Mouse (Mus musculus) layer of hippocampus, postnatal 10 days (tissue): ENCODE measurements at regions not wholly inside any gene's neighbourhood (a gene's known extent, or its start where the extent isn't known, plus 50 kb on each side); places are given as distances from the start of the nearest gene placed in this dataset.
"Not testable (repeated sequence)": the region's sequence is repeated elsewhere in the genome, so short reads cannot be mapped to it uniquely, and the experiment has no call there.

ENCODE experiments used
- DNase-seq, 2 experiments: peaks; one replicate each; pipeline ENCODE4 v3.0.0; 2021; ENCODE audit warnings: low spot score in 2 of 2

GRCm38 (mm10) chr9:82484341-82484740 is 345.0 kb upstream of the Irak1bp1 start:
- no peak for DNase-seq

- DNase-seq: no peak
Observed at GRCm38 (mm10) chr9:82493440-82493839, 335.9 kb upstream of the Irak1bp1 start.

- no peak for DNase-seq
Observed at GRCm38 (mm10) chr9:82510014-82510413, 319.3 kb upstream of the Irak1bp1 start.

- no peak for DNase-seq
Observed at GRCm38 (mm10) chr9:82518993-82519392, 310.3 kb upstream of the Irak1bp1 start.

- DNase-seq: no peak
Observed at GRCm38 (mm10) chr9:82527867-82528385, 301.4 kb upstream of the Irak1bp1 start.

GRCm38 (mm10) chr9:82552726-82553125 is 276.6 kb upstream of the Irak1bp1 start:
- DNase-seq: no peak

- no peak for DNase-seq
Observed at GRCm38 (mm10) chr9:82553213-82553612, 276.1 kb upstream of the Irak1bp1 start.

GRCm38 (mm10) chr9:82562551-82563465 is 266.5 kb upstream of the Irak1bp1 start:
- no peak for DNase-seq

- DNase-seq: no peak
Observed at GRCm38 (mm10) chr9:82581373-82582018, 247.8 kb upstream of the Irak1bp1 start.

- no peak for DNase-seq
Observed at GRCm38 (mm10) chr9:82609111-82609510, 220.2 kb upstream of the Irak1bp1 start.

- peak; percentile 23 to 34 for DNase-seq
Observed at GRCm38 (mm10) chr9:82609946-82610345, 219.4 kb upstream of the Irak1bp1 start.

GRCm38 (mm10) chr9:82612526-82612925 is 216.8 kb upstream of the Irak1bp1 start:
- no peak for DNase-seq

- no peak for DNase-seq
Observed at GRCm38 (mm10) chr9:82632411-82632810, 196.9 kb upstream of the Irak1bp1 start.

- no peak for DNase-seq
Observed at GRCm38 (mm10) chr9:82640277-82640676, 189.1 kb upstream of the Irak1bp1 start.

- no peak for DNase-seq
Observed at GRCm38 (mm10) chr9:82643900-82644299, 185.4 kb upstream of the Irak1bp1 start.

GRCm38 (mm10) chr9:82655511-82655910 is 173.8 kb upstream of the Irak1bp1 start:
- DNase-seq: not testable (repeated sequence)

- DNase-seq: no peak
Observed at GRCm38 (mm10) chr9:82682196-82682595, 147.1 kb upstream of the Irak1bp1 start.

GRCm38 (mm10) chr9:82709411-82709983 is 119.8 kb upstream of the Irak1bp1 start:
- no peak for DNase-seq

GRCm38 (mm10) chr9:82709991-82710593 is 119.2 kb upstream of the Irak1bp1 start:
- no peak for DNase-seq

GRCm38 (mm10) chr9:82710945-82711516 is 118.3 kb upstream of the Irak1bp1 start:
- no peak for DNase-seq
